Mouse (Mus musculus) macrophage (primary cell): ENCODE measurements at regions not wholly inside any gene's neighbourhood (a gene's known extent, or its start where the extent isn't known, plus 50 kb on each side); places are given as distances from the start of the nearest gene placed in this dataset.

Source experiments
- H3K27ac ChIP-seq: fragments of 350-480 bp; formaldehyde crosslinking; 2 replicates; pipeline ENCODE4 v1.9.0; 2021
- H3K36me3 ChIP-seq: fragments of 350-480 bp; formaldehyde crosslinking; 2 replicates; pipeline ENCODE4 v1.9.0; 2021; ENCODE audit errors: inconsistent target
- H3K4me3 ChIP-seq: fragments of 350-480 bp; formaldehyde crosslinking; 2 replicates; pipeline ENCODE4 v1.9.0; 2021; ENCODE audit errors: inconsistent target
- H3K79me2 ChIP-seq: fragments of 350-480 bp; formaldehyde crosslinking; 2 replicates; pipeline ENCODE4 v1.9.0; 2021; ENCODE audit errors: inconsistent target
- WGBS: methylation state at CpG from one replicate; pipeline ENCODE4 v1.1.7; 2026; ENCODE audit warnings: inconsistent platforms; ENCODE audit not compliant: missing documents; 5-methylcytosine and 5-hydroxymethylcytosine counted together

GRCm38 (mm10) chr15:36872566-36872965 lies 135.0 kb downstream of the Zfp706 start:
- H3K4me3 ChIP-seq: no peak overlapping the region
- WGBS: 81% methylated on average over 2 of the region's 2 CpGs
- no peaks in the 10 kb centered on the region for H3K79me2 ChIP-seq
- H3K36me3 ChIP-seq: no peaks in the 10 kb centered on the region
- H3K27ac ChIP-seq: no peak overlapping the region

DNA sequence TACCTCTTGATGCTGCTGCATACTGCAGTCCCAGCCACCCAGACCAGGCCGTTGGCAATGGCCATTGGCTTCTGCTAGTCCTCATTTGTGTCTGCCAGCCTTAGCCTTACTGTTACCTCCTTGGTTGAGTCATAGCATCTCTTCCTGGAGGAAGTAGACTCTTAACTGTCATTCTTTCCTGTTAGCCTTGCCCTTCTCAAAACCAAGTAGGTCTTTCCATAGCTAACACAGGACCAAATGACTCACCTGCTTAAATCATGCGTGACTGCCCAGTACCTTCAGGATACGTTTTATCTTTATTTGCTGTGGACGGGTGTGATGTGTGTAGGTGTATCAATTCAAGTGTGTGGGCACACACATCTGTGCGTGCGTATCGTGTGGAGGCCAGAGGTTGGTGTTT lies 136.9 kb downstream of the Zfp706 start:
- 100% methylated on average over 7 of the region's 7 CpGs for WGBS
- Histone ChIP-seq H3K79me2 (no peaks in the 10 kb centered on the region), H3K27ac (no peak overlapping the region), H3K36me3 (no peaks in the 10 kb centered on the region), H3K4me3 (no peak overlapping the region)

GRCm38 (mm10) chr15:36870094-36870493 lies 137.5 kb downstream of the Zfp706 start:
- WGBS: 93% methylated on average over 9 of the region's 9 CpGs

DNA sequence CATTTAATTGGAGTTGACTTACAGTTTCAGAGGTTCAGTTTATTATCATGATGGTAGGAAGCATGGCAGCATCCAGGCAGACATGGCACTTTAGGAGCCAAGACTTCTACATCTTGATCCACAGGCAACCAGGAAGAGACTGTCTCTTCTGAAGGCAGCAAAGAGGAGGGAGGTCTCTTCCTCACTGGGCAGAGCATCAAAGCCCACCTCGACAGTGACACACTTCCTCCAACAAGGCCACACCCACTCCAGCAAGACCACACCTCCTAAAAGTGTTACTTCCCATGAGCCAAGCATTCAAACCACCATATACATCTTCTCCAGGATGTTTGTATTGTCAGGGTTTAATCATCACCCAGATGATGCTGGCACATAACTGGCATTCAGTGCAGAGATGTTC lies 141.5 kb downstream of the Zfp706 start:
- no peaks in the 10 kb centered on the region for H3K36me3 ChIP-seq
- no peaks in the 10 kb centered on the region for H3K79me2 ChIP-seq
- 0% methylated on average over 1 of the region's 1 CpGs for WGBS
- H3K27ac ChIP-seq: no peak overlapping the region
- H3K4me3 ChIP-seq: no peak overlapping the region

More at GRCm38 (mm10) chr15:36870094-36870493, 137.5 kb downstream of the Zfp706 start:
- no peak overlapping the region for H3K27ac ChIP-seq
- H3K36me3 ChIP-seq: no peaks in the 10 kb centered on the region
- H3K79me2 ChIP-seq: no peaks in the 10 kb centered on the region
- H3K4me3 ChIP-seq: no peak overlapping the region

GRCm38 (mm10) chr15:36865332-36865731 lies 142.2 kb downstream of the Zfp706 start:
- no peaks in the 10 kb centered on the region for H3K79me2 ChIP-seq
- WGBS: 23% methylated on average over 3 of the region's 3 CpGs
- no peak overlapping the region for H3K27ac ChIP-seq
- H3K36me3 ChIP-seq: no peaks in the 10 kb centered on the region
- H3K4me3 ChIP-seq: no peak overlapping the region

GRCm38 (mm10) chr15:36864046-36864445 lies 143.5 kb downstream of the Zfp706 start:
- Histone ChIP-seq H3K4me3 (no peak overlapping the region), H3K36me3 (no peaks in the 10 kb centered on the region)
- 85% methylated on average over 2 of the region's 2 CpGs for WGBS

DNA sequence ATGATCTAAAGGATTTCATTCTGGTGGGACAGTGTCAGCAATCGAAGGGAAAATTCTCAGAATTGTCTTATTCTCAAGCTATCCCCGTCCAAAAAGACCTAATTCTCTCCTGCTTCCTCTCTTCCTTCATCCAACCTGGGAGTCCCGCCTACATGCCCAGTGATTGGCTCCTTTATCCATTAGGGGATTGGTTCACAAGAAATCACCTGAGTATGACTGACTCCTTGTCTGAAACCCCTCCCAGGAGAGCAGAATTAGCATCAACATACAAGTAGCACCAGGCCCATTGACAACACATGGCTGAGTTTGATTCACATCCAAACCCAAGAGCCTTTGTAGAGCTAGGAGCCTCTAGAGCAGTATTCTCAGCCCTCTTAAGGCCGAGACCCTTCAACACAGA lies 148.9 kb downstream of the Zfp706 start:
- 90% methylated on average over 4 of the region's 4 CpGs for WGBS
- H3K79me2 ChIP-seq: no peaks in the 10 kb centered on the region
- no peak overlapping the region for H3K27ac ChIP-seq
- H3K4me3 ChIP-seq: no peak overlapping the region
- no peaks in the 10 kb centered on the region for H3K36me3 ChIP-seq

More at GRCm38 (mm10) chr15:36864046-36864445, 143.5 kb downstream of the Zfp706 start:
- Histone ChIP-seq H3K79me2 (no peaks in the 10 kb centered on the region), H3K27ac (no peak overlapping the region)

DNA sequence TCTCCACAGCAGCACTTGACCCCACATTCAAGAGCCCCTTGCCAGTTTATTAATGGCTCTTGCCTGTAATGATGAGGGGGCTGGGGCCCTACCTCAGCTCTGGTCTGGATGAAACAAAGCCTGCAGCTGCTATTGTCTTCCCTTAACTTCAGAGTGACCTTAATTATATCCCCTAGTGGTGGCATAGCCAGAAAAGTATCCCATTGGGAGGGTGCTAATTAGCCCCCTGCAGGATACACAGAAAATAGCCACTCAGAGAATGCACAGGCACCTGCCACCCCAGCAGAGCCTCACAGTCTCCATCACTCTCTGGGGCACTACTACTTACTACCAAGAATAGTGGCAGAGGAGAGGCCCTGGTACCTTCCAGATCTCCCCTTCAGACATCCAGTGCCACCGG lies 150.0 kb downstream of the Zfp706 start:
- H3K79me2 ChIP-seq: no peaks in the 10 kb centered on the region
- H3K36me3 ChIP-seq: no peaks in the 10 kb centered on the region
- WGBS: 100% methylated on average over 1 of the region's 1 CpGs
- H3K4me3 ChIP-seq: no peak overlapping the region
- H3K27ac ChIP-seq: no peak overlapping the region

GRCm38 (mm10) chr15:36855550-36856131 lies 151.9 kb downstream of the Zfp706 start:
- Histone ChIP-seq H3K79me2 (no peaks in the 10 kb centered on the region), H3K27ac (no peak overlapping the region), H3K4me3 (no peak overlapping the region), H3K36me3 (no peaks in the 10 kb centered on the region)
- WGBS: 82% methylated on average over 7 of the region's 7 CpGs

GRCm38 (mm10) chr15:36854900-36855321 lies 152.7 kb downstream of the Zfp706 start:
- no peak overlapping the region for H3K27ac ChIP-seq
- no peaks in the 10 kb centered on the region for H3K79me2 ChIP-seq
- 72% methylated on average over 6 of the region's 6 CpGs for WGBS
- no peak overlapping the region for H3K4me3 ChIP-seq
- H3K36me3 ChIP-seq: no peaks in the 10 kb centered on the region

DNA sequence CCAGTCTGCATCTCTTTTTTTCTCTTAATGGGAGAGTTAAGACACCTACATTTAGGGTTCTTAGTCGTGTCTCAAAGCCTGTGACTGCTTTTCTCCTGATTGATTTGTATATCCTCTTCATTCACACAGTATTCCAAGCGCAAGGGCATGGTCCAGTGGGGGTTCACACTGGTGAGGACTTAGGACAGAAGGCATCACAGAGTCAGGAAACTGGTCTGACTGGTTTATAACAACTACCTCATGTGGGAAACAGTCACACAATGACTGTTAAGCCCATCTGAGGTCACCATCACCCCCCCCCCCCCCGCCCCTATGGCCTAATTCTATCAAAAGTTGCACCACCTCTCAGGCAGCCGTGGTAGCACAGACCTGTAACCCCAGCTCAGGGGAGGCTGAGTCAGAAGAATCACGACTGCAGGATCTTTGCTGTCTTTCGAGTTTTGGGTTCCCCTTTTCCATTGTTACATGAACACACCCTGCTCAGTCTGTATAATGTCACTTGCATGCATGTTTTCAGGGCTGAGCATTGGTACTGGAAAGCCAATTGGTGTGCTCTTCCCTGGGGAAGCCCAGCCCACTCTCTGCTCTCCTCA lies 155.2 kb downstream of the Zfp706 start:
- Histone ChIP-seq H3K27ac (no peak overlapping the region), H3K4me3 (no peak overlapping the region), H3K79me2 (no peaks in the 10 kb centered on the region), H3K36me3 (no peaks in the 10 kb centered on the region)
- 49% methylated on average over 5 of the region's 6 CpGs for WGBS

- H3K36me3 ChIP-seq: no peaks in the 10 kb centered on the region
- H3K4me3 ChIP-seq: no peak overlapping the region
- H3K79me2 ChIP-seq: no peaks in the 10 kb centered on the region
- 76% methylated on average over 5 of the region's 5 CpGs for WGBS
- no peak overlapping the region for H3K27ac ChIP-seq
Measured at GRCm38 (mm10) chr15:36848238-36848637, 159.3 kb downstream of the Zfp706 start.

DNA sequence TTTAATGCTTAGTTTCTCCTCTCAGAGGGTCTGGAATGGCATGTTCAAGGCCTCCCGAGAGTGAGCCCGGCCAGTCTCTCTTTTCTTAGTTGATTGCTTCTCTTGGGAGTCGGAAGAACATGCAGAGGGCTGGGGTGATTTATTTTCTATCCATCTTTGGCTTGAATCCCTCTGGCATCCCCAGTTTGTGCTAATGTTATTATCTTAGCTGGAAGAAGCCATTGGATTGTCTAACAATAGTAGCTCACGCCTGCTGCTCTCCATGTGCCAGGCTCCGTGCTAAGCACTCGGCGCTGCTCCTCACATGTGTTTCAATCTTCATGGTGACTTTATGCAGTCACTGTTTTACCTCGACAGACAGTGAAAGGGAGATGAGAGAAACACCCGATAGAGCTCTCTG lies 160.8 kb downstream of the Zfp706 start:
- 98% methylated on average over 9 of the region's 9 CpGs for WGBS
- no peak overlapping the region for H3K27ac ChIP-seq
- no peaks in the 10 kb centered on the region for H3K79me2 ChIP-seq
- H3K4me3 ChIP-seq: no peak overlapping the region
- no peaks in the 10 kb centered on the region for H3K36me3 ChIP-seq
